Mouse (Mus musculus): ENCODE measurements around the gene Klf5.

Gene Klf5

GRCm38 (mm10) chr14:99298385-99299021 is at the start of gene Klf5:
TSS of gene Klf5 (plus strand) at chr14:99298691.
- DNase-seq (ENCODE audit: low spot score in 2 of 2): peak; percentile 91 to 92

- DNase-seq (ENCODE audit: low spot score in 2 of 2): no peak
Measured at GRCm38 (mm10) chr14:99262026-99262425, 36.5 kb upstream of the Klf5 start.

- DNase-seq (ENCODE audit: low spot score in 2 of 2): no peak
Measured at GRCm38 (mm10) chr14:99263816-99264215, 34.7 kb upstream of the Klf5 start.

- DNase-seq (ENCODE audit: low spot score in 2 of 2): no peak
Measured at GRCm38 (mm10) chr14:99265791-99266190, 32.7 kb upstream of the Klf5 start.

DNA sequence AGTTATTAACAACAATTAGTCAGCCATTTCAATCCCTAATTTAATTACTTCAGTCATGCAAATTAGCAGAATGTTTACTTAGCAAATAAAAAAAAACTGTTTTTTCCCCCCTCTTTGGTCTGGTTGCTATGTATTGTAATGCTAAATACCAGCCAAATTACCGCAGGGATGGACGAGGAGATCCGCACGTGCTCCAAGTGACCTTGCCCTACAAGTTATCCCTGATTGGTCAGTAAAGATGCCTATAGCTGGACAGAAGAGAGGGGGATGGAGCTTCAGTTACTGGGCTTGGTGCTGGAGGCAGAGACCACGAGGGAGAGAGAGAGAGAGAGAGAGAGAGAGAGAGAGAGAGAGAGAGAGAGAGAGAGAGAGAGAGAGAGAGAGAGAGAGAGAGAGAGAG is 31.7 kb upstream of the Klf5 start:
- no peak for DNase-seq (ENCODE audit: low spot score in 2 of 2)

DNA sequence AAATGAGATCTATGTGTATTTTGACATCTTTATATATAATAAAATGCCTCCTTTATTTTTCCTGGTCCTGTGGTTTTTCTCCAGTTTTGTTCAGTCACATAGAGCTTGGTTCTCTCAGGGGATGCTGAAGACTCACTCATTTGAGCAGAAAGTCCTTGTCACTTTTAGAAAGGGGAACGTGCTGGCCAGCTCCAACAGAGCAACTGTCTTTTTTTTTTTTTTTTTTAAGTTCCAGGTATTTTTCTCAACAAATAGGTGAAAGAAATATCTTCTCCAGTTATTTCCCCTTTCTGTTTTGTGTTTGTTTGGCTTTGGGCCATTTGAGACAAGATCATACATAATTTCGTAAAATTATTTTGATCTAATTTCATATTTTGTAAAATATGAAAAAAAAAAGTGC is 24.4 kb upstream of the Klf5 start:
- no peak for DNase-seq (ENCODE audit: low spot score in 2 of 2)

GRCm38 (mm10) chr14:99275827-99276226 is 22.7 kb upstream of the Klf5 start:
- DNase-seq (ENCODE audit: low spot score in 2 of 2): no peak

GRCm38 (mm10) chr14:99278312-99278711 is 20.2 kb upstream of the Klf5 start:
- no peak for DNase-seq (ENCODE audit: low spot score in 2 of 2)

- DNase-seq (ENCODE audit: low spot score in 2 of 2): no peak
Measured at GRCm38 (mm10) chr14:99278763-99279486, 19.6 kb upstream of the Klf5 start.

DNA sequence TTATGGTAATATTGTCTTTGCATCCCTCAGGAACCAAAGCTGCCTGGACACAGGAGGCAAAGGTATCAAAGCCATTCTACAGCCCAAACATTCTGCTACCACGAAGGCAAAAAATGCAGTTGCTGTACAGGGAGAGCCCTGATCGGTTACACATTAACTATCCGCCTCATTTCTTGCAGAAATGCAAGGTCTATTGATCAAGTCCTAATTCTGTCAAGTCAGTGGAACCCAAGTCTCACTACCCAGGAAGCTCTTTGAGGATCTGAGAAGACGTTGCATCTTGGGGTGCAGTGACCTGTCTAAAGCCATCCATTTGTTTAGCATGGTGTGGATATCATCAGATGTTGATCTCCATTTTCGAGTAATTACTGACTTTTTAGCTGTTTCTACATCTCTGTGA is 18.1 kb upstream of the Klf5 start:
- DNase-seq (ENCODE audit: low spot score in 2 of 2): no peak

DNA sequence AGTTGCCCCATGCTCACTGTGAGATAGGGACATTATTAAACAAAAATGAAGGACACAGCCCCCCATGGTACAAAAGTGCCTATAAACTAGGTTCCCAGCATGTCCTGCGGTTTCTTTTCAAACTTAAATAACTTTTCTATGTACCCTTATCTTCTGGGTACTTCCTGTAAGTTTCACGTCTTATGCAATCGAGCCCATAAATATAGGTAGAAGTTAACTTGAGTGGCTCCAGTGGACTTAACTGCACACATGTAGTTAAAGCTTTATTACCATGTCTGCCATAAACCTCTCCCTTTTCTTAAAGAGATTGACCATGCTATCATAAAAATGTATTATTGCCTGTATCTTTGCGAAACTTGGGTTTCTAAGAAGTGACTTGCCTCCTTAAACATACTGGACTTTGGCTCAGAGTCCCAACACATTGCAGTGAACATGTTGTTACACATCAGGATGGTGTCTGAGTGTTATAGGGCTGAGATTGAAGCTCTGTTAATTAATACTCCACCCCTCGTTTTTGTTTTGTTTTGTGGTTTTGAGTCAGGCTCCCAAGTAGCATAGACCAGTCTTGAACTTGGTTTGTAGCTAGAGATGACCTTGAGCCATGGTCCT is 17.6 kb upstream of the Klf5 start:
- DNase-seq (ENCODE audit: low spot score in 2 of 2): no peak

DNA sequence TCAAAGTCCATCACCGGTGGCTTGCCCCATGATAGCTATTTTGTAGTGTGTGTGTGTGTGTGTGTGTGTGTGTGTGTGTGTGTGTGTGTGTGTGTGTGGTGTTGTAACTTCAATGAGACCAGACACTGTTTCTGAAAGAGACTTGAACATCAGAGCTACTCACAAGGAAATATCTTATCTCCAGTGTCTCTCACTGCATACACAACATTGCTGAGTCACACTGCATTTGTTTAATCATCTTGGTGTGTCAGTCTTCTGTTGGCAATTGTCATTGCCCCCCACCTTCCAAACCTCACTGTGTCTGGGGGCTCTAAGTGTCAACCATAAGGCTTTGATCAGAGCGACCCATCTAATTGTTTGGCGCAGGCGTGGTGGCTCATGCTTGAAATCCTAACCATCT is 13.0 kb upstream of the Klf5 start:
- DNase-seq (ENCODE audit: low spot score in 2 of 2): no peak

GRCm38 (mm10) chr14:99292176-99292575 is 6.3 kb upstream of the Klf5 start:
- no peak for DNase-seq (ENCODE audit: low spot score in 2 of 2)

- DNase-seq (ENCODE audit: low spot score in 2 of 2): no peak
Measured at GRCm38 (mm10) chr14:99294424-99294823, 4.1 kb upstream of the Klf5 start.

DNA sequence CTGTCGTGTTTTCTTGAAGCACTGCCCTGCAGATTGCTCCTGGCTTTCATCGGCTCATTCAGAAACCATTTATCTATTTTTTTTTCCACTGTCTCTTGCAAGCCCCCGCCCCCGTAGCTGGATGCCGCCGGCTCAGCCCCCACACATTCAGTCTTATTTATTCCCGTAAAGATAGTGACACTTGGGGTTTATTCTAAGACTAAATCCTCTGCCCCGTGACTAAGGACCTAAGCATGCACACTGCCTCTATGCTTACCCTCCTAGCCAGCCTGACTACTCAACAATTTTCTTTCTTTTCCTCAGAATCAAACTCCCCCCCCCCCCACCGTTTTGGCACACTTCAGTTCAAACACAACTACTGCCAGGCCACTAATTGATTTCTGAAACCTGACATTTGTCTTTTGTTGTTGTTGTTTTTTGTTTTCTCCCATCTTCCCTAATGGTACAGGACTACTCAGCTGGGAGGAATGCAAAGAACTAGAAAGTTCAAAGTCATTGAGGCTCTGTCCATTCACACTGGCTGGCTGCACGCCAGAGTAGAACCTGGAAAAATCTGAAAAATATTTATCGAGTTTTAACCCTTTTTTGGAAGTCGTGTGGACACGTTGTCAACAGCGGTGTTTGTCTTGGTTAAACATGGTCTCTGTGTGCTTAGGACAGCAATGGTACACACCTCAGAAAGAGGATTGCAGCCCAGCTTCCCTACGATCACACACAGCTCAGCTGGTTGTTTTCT is 2.7 kb upstream of the Klf5 start:
- no peak for DNase-seq (ENCODE audit: low spot score in 2 of 2)

- peak; percentile 33 to 39 for DNase-seq (ENCODE audit: low spot score in 2 of 2)
Measured at GRCm38 (mm10) chr14:99299022-99299481, 561 bp downstream of the Klf5 start.

GRCm38 (mm10) chr14:99299701-99300191 is 1.3 kb downstream of the Klf5 start:
- peak; percentile 24 to 47 for DNase-seq (ENCODE audit: low spot score in 2 of 2)

GRCm38 (mm10) chr14:99301472-99301871 is 3.0 kb downstream of the Klf5 start:
- no peak for DNase-seq (ENCODE audit: low spot score in 2 of 2)

- no peak for DNase-seq (ENCODE audit: low spot score in 2 of 2)
Measured at GRCm38 (mm10) chr14:99304387-99304786, 5.9 kb downstream of the Klf5 start.

DNA sequence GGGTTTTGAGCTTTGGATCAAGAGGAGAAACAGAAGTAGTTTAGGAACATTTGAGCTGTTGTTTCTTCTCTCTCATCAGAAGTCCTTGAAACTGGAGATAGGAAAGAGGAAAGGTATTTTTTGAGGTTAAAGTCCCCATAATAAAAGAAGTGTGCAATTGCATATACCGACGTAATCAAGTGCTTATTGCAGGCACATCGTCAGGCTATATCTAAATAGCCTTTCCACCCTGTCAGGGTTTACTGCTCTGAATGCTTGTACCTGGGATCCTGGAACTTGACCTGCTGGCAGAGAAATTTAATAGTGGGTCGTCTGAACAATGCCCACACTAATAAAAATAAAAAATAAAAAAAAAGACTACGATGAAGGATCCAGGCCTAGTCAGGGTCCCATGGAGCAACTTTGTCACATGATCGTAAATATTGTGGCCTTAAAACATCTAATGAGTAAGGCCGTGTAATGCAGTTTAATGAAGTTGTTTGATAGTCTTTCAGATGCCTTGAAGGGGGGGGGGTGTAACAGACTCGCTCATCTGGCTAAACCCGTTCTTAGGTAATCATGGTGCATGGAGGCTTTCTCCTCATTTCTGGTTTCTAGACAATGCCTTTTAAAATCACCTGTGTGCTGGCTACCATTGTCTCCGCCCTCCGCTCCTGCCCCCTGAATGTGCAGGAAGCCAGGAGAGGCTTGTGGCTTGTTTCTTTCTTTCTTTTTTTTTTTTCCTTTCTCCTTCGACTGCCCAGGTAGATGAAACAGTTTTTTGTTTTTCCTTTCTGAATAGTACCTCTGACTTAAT is 6.7 kb downstream of the Klf5 start:
- no peak for DNase-seq (ENCODE audit: low spot score in 2 of 2)

- DNase-seq (ENCODE audit: low spot score in 2 of 2): no peak
Measured at GRCm38 (mm10) chr14:99306410-99306809, 7.9 kb downstream of the Klf5 start.

Data from right cerebral cortex, postnatal 36 days (tissue).